Mouse (Mus musculus) testis, adult 2 months (tissue): Measurements from ENCODE around the gene Gpr50. TPM values are rescaled to one million over a fixed set of nuclear protein-coding genes. Genes with fewer than 3 reads are reported as not detected.

Experiments used
- H3K27ac ChIP-seq: fragments of 200-500 bp; 2 replicates; pipeline ENCODE4 v1.5.1; 2012; ENCODE audit warnings: low read depth, low read length; ENCODE audit not compliant: control insufficient read depth, insufficient read depth
- H3K27me3 ChIP-seq: fragments of 200-500 bp; 2 replicates; pipeline ENCODE4 v1.6.1; 2012; ENCODE audit warnings: mild to moderate bottlenecking, low read length, moderate library complexity; ENCODE audit not compliant: control insufficient read depth, insufficient read depth
- H3K36me3 ChIP-seq: fragments of 200-500 bp; 2 replicates; pipeline ENCODE4 v1.6.1; 2012; ENCODE audit warnings: mild to moderate bottlenecking, low read length; ENCODE audit not compliant: control insufficient read depth, insufficient read depth
- H3K4me1 ChIP-seq: fragments of 200-500 bp; 2 replicates; pipeline ENCODE4 v1.6.1; 2012; ENCODE audit warnings: low read length; ENCODE audit not compliant: control insufficient read depth, insufficient read depth
- H3K4me3 ChIP-seq: fragments of 200-500 bp; 2 replicates; pipeline ENCODE4 v1.5.1; 2012; ENCODE audit warnings: low read depth, mild to moderate bottlenecking, low read length, moderate library complexity, mixed read lengths; ENCODE audit not compliant: control insufficient read depth
- CTCF ChIP-seq: fragments of 200-500 bp; IDR thresholded peaks from 2 replicates; pipeline ENCODE4 v1.5.1; 2012; ENCODE audit warnings: low read depth, mild to moderate bottlenecking, inconsistent platforms, low read length, moderate library complexity; ENCODE audit not compliant: control insufficient read depth, insufficient read depth, insufficient replicate concordance
- POLR2A ChIP-seq: fragments of 200-500 bp; IDR thresholded peaks from 2 replicates; pipeline ENCODE4 v1.6.1; 2012; ENCODE audit warnings: low read depth, mild to moderate bottlenecking, inconsistent platforms, low read length, moderate library complexity; ENCODE audit not compliant: control insufficient read depth
- polyA plus RNA-seq: library from polyadenylated mRNA; depleted of rRNA; stranded (reverse); fragments of >200 nt; gene quantifications from 2 replicates; pipeline ENCODE4 v1.2.3, GENCODE M21; 2012; rRNA removed

Gpr50 gene
- polyA plus RNA-seq, result 1.9 and 2.4 TPM in 2 replicates

DNA sequence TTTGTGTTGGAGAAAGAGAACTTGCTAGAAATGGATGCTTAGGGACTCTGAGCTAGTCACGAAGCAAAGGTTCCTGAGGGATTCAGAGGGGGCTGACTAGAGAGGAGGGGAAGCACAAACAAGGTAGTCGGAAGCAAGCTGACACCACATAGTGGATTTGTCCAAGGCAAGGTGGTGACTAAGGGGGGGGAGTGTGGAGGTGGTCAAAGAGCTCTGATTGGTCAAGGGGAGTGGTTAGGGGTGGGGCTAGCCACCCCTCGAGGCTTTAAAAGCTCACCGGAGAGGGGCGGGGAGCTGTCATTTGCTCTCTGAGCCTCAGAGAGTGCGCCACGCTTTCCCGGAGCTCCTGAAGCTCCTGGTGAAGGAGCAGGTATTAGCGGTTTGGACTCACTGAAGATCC lies at the start of gene Gpr50:
Gene Gpr50 (plus strand): TSS at position 294 of the 400 bp plus-strand sequence.
- H3K27ac ChIP-seq, result no peak within 1 kb of the TSS
- H3K4me3 ChIP-seq, result peak within 1 kb of the TSS; percentile 59
- no peaks in the 10 kb centered on the region for H3K36me3 ChIP-seq
- no peaks in the 10 kb centered on the region for H3K27me3 ChIP-seq
- TF ChIP-seq POLR2A (no peak), CTCF (no peak)
- H3K4me1 ChIP-seq, result peaks cover 2% of the 10 kb centered on the region; the same call in 1 of the 2 replicates

GRCm38 (mm10) chrX:71622286-71622685 lies 41.2 kb upstream of the Gpr50 start:
- no peak overlapping the region for H3K27ac ChIP-seq
- H3K4me3 ChIP-seq, result no peak overlapping the region
- no peaks in the 10 kb centered on the region for H3K4me1 ChIP-seq
- no peaks in the 10 kb centered on the region for H3K36me3 ChIP-seq
- TF ChIP-seq CTCF, result no peak
- no peak for TF ChIP-seq POLR2A
- no peaks in the 10 kb centered on the region for H3K27me3 ChIP-seq

- Histone ChIP-seq H3K36me3 (no peaks in the 10 kb centered on the region), H3K27me3 (no peaks in the 10 kb centered on the region), H3K27ac (no peak overlapping the region), H3K4me3 (no peak overlapping the region), H3K4me1 (no peaks in the 10 kb centered on the region)
- TF ChIP-seq CTCF, result peak; percentile 19; the same call in 1 of the 2 replicates
- TF ChIP-seq POLR2A, result no peak
These were observed 39.6 kb upstream of the Gpr50 start for GRCm38 (mm10) chrX:71623843-71624242.

DNA sequence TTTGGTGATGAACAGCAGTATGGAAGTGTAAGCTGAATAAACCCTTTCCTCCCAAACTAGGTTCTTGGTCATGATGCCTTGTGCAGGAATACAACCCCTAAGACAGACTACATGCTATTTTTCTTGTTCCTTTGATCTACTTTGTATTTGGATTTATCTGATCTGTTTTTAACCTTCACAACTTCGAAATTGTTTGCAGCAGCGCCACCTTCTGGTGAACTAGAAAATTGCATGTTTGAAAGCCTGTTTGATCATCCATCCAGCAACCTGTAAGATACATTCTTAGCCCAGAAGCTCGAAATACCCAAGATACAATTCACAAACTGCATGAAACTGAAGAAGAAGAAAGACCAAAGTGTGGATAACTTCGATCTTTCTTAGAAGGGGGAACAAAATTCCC lies 35.2 kb upstream of the Gpr50 start:
- Histone ChIP-seq H3K4me3 (no peak overlapping the region), H3K4me1 (no peaks in the 10 kb centered on the region), H3K36me3 (no peaks in the 10 kb centered on the region), H3K27ac (no peak overlapping the region), H3K27me3 (no peaks in the 10 kb centered on the region)
- TF ChIP-seq CTCF (peak; percentile 15; the same call in 1 of the 2 replicates), POLR2A (no peak)

DNA sequence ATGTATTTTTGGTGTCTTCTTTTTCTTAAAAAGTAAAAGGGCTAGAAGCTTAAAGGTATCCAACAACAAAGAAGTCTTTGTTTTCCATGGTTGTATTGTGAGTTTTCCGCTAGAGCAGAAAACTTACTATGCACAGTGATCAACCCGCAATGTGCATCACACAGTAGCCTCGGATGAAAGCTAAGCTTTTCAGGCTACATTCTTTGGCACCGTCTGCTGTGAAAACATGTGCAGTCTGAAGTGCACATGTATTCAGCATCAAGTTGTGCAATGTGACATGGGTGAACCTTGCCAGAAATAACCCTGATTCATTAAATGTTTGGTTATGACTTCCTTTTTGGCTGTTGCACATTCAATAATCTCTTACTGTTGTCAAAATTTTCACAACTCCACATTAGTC lies 32.8 kb upstream of the Gpr50 start:
- Histone ChIP-seq H3K4me3 (no peak overlapping the region), H3K4me1 (no peaks in the 10 kb centered on the region), H3K27ac (no peak overlapping the region), H3K36me3 (no peaks in the 10 kb centered on the region), H3K27me3 (no peaks in the 10 kb centered on the region)
- TF ChIP-seq POLR2A (no peak), CTCF (no peak)

GRCm38 (mm10) chrX:71631130-71631529 lies 32.3 kb upstream of the Gpr50 start:
- no peak overlapping the region for H3K27ac ChIP-seq
- H3K4me3 ChIP-seq, result no peak overlapping the region
- H3K4me1 ChIP-seq, result no peaks in the 10 kb centered on the region
- H3K27me3 ChIP-seq, result no peaks in the 10 kb centered on the region
- TF ChIP-seq POLR2A (no peak), CTCF (no peak)
- no peaks in the 10 kb centered on the region for H3K36me3 ChIP-seq

GRCm38 (mm10) chrX:71647958-71648357 lies 15.5 kb upstream of the Gpr50 start:
- Histone ChIP-seq H3K36me3 (no peaks in the 10 kb centered on the region), H3K4me3 (no peak overlapping the region), H3K27ac (no peak overlapping the region), H3K27me3 (no peaks in the 10 kb centered on the region), H3K4me1 (no peaks in the 10 kb centered on the region)
- TF ChIP-seq CTCF (no peak; the same call in 1 of the 2 replicates), POLR2A (no peak)

GRCm38 (mm10) chrX:71648434-71648833 lies 15.0 kb upstream of the Gpr50 start:
- H3K27me3 ChIP-seq, result no peaks in the 10 kb centered on the region
- H3K4me3 ChIP-seq, result no peak overlapping the region
- no peak overlapping the region for H3K27ac ChIP-seq
- no peak for TF ChIP-seq CTCF
- no peak for TF ChIP-seq POLR2A
- H3K4me1 ChIP-seq, result no peaks in the 10 kb centered on the region
- no peaks in the 10 kb centered on the region for H3K36me3 ChIP-seq
